Mouse (Mus musculus): Measurements from ENCODE around the gene Tas2r113.

DNA sequence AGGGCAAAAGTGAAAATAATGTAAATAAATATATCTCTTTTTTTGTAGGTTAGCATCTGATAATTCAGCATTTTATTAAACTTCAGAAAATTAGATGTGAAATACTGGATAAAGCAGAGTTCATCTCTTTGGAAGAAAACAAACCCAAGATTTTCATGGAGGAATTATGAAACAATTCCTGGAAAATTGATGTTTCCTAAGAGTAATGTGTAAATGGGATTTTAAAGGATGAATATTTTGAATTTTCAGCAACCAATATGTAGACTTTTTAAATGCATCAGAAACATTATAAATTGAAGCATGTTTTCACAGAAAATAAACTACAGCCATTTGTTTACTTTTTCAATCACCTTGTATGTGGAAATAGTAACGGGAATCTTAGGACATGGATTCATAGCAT is 46.0 kb upstream of the Tas2r113 start, which contains the start of gene Tas2r123:
- TF ChIP-seq CTCF (IDR thresholded peaks at IDR 0.05; ENCODE audit: insufficient read depth, low read depth, low read length) (no peak), POLR2A (IDR thresholded peaks at IDR 0.05; ENCODE audit: insufficient read depth, low read depth, low read length) (no peak)

Data from olfactory bulb, adult 2 months (tissue).